13 mouse cellular contexts compared by ENCODE assay signal in the genomic region with DNA sequence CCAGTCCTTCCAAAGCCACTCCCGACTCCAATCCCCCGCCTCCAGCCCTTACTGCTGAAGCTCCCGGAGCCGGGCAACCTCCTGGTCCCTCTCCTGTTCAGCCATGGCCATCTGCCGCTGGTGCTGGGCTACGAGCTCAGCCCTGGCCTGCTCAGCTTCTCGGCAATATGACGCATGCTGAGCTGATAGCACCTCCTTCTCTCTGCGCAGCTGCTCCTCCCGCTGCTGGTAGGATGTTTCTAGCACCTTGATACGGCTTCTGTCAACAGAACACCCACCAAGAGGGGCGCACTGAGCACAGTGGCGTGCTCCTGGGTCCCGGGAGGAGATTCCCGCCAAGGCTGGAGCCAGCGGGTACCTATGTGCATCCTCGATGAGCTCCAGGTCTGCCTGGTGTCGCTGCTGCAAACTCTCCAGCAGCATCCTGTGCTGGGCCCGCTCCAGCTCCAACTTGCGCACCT. TPM values are rescaled to one million over a fixed set of nuclear protein-coding genes. Genes with fewer than 3 reads are reported as not detected.
DNase-seq lines count a peak whose midpoint lies in the region; ATAC-seq lines count a peak whose summit lies in the region.
"Had no signal": no experiment of that assay in that cellular context is flagged by ENCODE, and none has a peak within 500 bp of the region (broad histone marks: within the 10 kb centered on the region; RNA-seq: fewer than 3 reads in every experiment).

No protein-coding gene starts in this region.

- H3K9me3 ChIP-seq in heart, embryonic 11.5 days (replicated peaks; ENCODE audit: control insufficient read depth, low read length), result no peaks in the 10 kb centered on the region
- H3K9me3 ChIP-seq in neural tube, embryonic 13.5 days, result no peaks in the 10 kb centered on the region
- no peaks in the 10 kb centered on the region for H3K9me3 ChIP-seq in neural tube, embryonic 15.5 days (replicated peaks)
- H3K9me3 ChIP-seq: limb, embryonic 13.5 days had no signal

- H3K4me1 ChIP-seq in heart, embryonic 11.5 days (ENCODE audit: control insufficient read depth, insufficient read depth, low read length), result peaks cover 8% of the 10 kb centered on the region; the same call in 1 of the 2 replicates
- H3K4me1 ChIP-seq in neural tube, embryonic 13.5 days (replicated peaks), result no peaks in the 10 kb centered on the region; the same call in 1 of the 2 replicates
- peaks cover 6% of the 10 kb centered on the region; the same call in 1 of the 2 replicates for H3K4me1 ChIP-seq in neural tube, embryonic 15.5 days
- H3K4me1 ChIP-seq: limb, embryonic 13.5 days had no signal

- peak overlapping the region; percentile 20; the same call in 1 of the 2 replicates for H3K4me2 ChIP-seq in heart, embryonic 11.5 days
- no peak overlapping the region for H3K4me2 ChIP-seq in neural tube, embryonic 13.5 days
- no peak overlapping the region for H3K4me2 ChIP-seq in neural tube, embryonic 15.5 days
- H3K4me2 ChIP-seq: limb, embryonic 13.5 days had no signal

- no peak overlapping the region for H3K27ac ChIP-seq in heart, embryonic 11.5 days (ENCODE audit: low read depth, low read length)
- H3K27ac ChIP-seq in neural tube, embryonic 13.5 days (replicated peaks), result no peak overlapping the region
- H3K27ac ChIP-seq in neural tube, embryonic 15.5 days (replicated peaks), result no peak overlapping the region
- H3K27ac ChIP-seq: limb, embryonic 13.5 days had no signal

- no peak overlapping the region for H3K4me3 ChIP-seq in heart, embryonic 11.5 days (ENCODE audit: low read depth, low read length)
- no peak overlapping the region for H3K4me3 ChIP-seq in neural tube, embryonic 13.5 days
- H3K4me3 ChIP-seq in neural tube, embryonic 15.5 days (replicated peaks), result no peak overlapping the region
- H3K4me3 ChIP-seq: limb, embryonic 13.5 days had no signal

- intact Hi-C loops in left cerebral cortex, postnatal 36 days (cut with DNase I), result loop anchor here (5.0 kb wide), 1 partner anchor 49 kb away; a partner anchor contains a TSS

- ATAC-seq in heart, embryonic 11.5 days (replicated peaks; ENCODE audit: insufficient number of reproducible peaks, low FRiP score, low TSS enrichment), result no peak
- ATAC-seq in neural tube, embryonic 13.5 days (ENCODE audit: low read depth), result 0 out of 2 replicates have a peak, but pooled peaks have one; percentile 25
- no peak for ATAC-seq in neural tube, embryonic 15.5 days (ENCODE audit: low FRiP score)
- ATAC-seq: lung, postnatal 0 days had no signal

- H3K27me3 ChIP-seq in heart, embryonic 11.5 days (ENCODE audit: control insufficient read depth, insufficient read depth, low read length), result no peaks in the 10 kb centered on the region
- no peaks in the 10 kb centered on the region for H3K27me3 ChIP-seq in neural tube, embryonic 13.5 days
- no peaks in the 10 kb centered on the region for H3K27me3 ChIP-seq in neural tube, embryonic 15.5 days (replicated peaks)
- H3K27me3 ChIP-seq: limb, embryonic 13.5 days had no signal

- peaks cover 46% of the 10 kb centered on the region for H3K36me3 ChIP-seq in heart, embryonic 11.5 days (ENCODE audit: control insufficient read depth, insufficient read depth, low read length)
- H3K36me3 ChIP-seq in neural tube, embryonic 13.5 days, result peaks cover 100% of the 10 kb centered on the region
- peaks cover 99% of the 10 kb centered on the region for H3K36me3 ChIP-seq in neural tube, embryonic 15.5 days

- H3K9ac ChIP-seq in heart, embryonic 11.5 days (ENCODE audit: low read depth, low read length), result peak overlapping the region; percentile 43; the same call in 1 of the 2 replicates
- H3K9ac ChIP-seq in neural tube, embryonic 13.5 days, result no peak overlapping the region
- no peak overlapping the region for H3K9ac ChIP-seq in neural tube, embryonic 15.5 days (replicated peaks)
- H3K9ac ChIP-seq: limb, embryonic 13.5 days had no signal

- WGBS in heart, embryonic 11.5 days (ENCODE audit: insufficient replicate concordance), result 41% methylated on average over 20 of the region's 20 CpGs
- WGBS in neural tube, embryonic 13.5 days, result 63% methylated on average over 20 of the region's 20 CpGs
- 69% methylated on average over 20 of the region's 20 CpGs for WGBS in neural tube, embryonic 15.5 days

- no peak for DNase-seq in heart, adult 18-20 months
- peak; percentile 88 to 92 for DNase-seq in cerebellum, postnatal 10 days
- DNase-seq in left cerebral cortex, postnatal 36 days (ENCODE audit: low spot score in 2 of 2), result peak; percentile 67
- no peak for DNase-seq in embryo, embryonic 11 days
- DNase-seq in thymus, postnatal 10 days (ENCODE audit: low spot score in 2 of 2), result no peak
- DNase-seq: adrenal gland, postnatal 14 days; kidney, postnatal 25 days; thymus, postnatal 36 days had no signal

RNA-seq across cellular contexts. Expression of a gene that starts 10.1 kb away (rescaled TPM):
- 109 and 116 TPM in 2 replicates for polyA plus RNA-seq in heart, embryonic 11.5 days (2014; fragmentation: Nextera tagmentation; extraction: Ambion mirVana)
- 10 to 100 TPM; 56.8 to 66.1 TPM for total RNA-seq in heart, adult 18-20 months (2021)
- polyA plus RNA-seq in neural tube, embryonic 13.5 days (2015; fragmentation: Nextera tagmentation; extraction: Ambion mirVana), result 69.1 and 78.3 TPM in 2 replicates
- 82.2 and 95.1 TPM in 2 replicates for polyA plus RNA-seq in neural tube, embryonic 15.5 days (2015; fragmentation: Nextera tagmentation; extraction: Ambion mirVana)
- total RNA-seq in left cerebral cortex, postnatal 36 days (2021), result 10 to 100 TPM; 58.3 to 62.1 TPM

RNA-seq across cellular contexts. Expression of a gene that starts 17.9 kb away (rescaled TPM):
- polyA plus RNA-seq in heart, embryonic 11.5 days (2014; fragmentation: Nextera tagmentation; extraction: Ambion mirVana), result 3.9 and 4.5 TPM in 2 replicates
- total RNA-seq in heart, adult 18-20 months (2021), result 10 to 100 TPM in 1 of 2 experiments, 1 to 10 TPM in 1; 9.6 to 10.5 TPM
- polyA plus RNA-seq in neural tube, embryonic 13.5 days (2015; fragmentation: Nextera tagmentation; extraction: Ambion mirVana), result 2.7 and 3.7 TPM in 2 replicates
- 3.4 and 4.1 TPM in 2 replicates for polyA plus RNA-seq in neural tube, embryonic 15.5 days (2015; fragmentation: Nextera tagmentation; extraction: Ambion mirVana)
- 1 to 10 TPM; 7.2 to 8.4 TPM for total RNA-seq in left cerebral cortex, postnatal 36 days (2021)

RNA-seq across cellular contexts. Expression of a gene that starts 19.2 kb away (rescaled TPM):
- 20.3 and 20.6 TPM in 2 replicates for polyA plus RNA-seq in heart, embryonic 11.5 days (2014; fragmentation: Nextera tagmentation; extraction: Ambion mirVana)
- 10 to 100 TPM; 13.5 to 18.1 TPM for total RNA-seq in heart, adult 18-20 months (2021)
- 52.5 and 58.5 TPM in 2 replicates for polyA plus RNA-seq in neural tube, embryonic 13.5 days (2015; fragmentation: Nextera tagmentation; extraction: Ambion mirVana)
- 44.2 and 48.5 TPM in 2 replicates for polyA plus RNA-seq in neural tube, embryonic 15.5 days (2015; fragmentation: Nextera tagmentation; extraction: Ambion mirVana)
- 10 to 100 TPM; 65.5 to 98.0 TPM for total RNA-seq in left cerebral cortex, postnatal 36 days (2021)

RNA-seq across cellular contexts. Expression of a gene that starts 21.8 kb away (rescaled TPM):
- 38.3 and 40.2 TPM in 2 replicates for polyA plus RNA-seq in heart, embryonic 11.5 days (2014; fragmentation: Nextera tagmentation; extraction: Ambion mirVana)
- total RNA-seq in heart, adult 18-20 months (2021), result 10 to 100 TPM; 24.7 to 27.6 TPM
- 4.3 and 5.5 TPM in 2 replicates for polyA plus RNA-seq in neural tube, embryonic 13.5 days (2015; fragmentation: Nextera tagmentation; extraction: Ambion mirVana)
- polyA plus RNA-seq in neural tube, embryonic 15.5 days (2015; fragmentation: Nextera tagmentation; extraction: Ambion mirVana), result 9.8 TPM in 2 replicates
- 1 to 10 TPM; 7.0 to 9.6 TPM for total RNA-seq in left cerebral cortex, postnatal 36 days (2021)

RNA-seq across cellular contexts. Expression of a gene that starts 49.9 kb away (rescaled TPM):
- 74.0 and 76.4 TPM in 2 replicates for polyA plus RNA-seq in heart, embryonic 11.5 days (2014; fragmentation: Nextera tagmentation; extraction: Ambion mirVana)
- 10 to 100 TPM; 14.1 to 17.4 TPM for total RNA-seq in heart, adult 18-20 months (2021)
- polyA plus RNA-seq in neural tube, embryonic 13.5 days (2015; fragmentation: Nextera tagmentation; extraction: Ambion mirVana), result 75.2 and 83.0 TPM in 2 replicates
- polyA plus RNA-seq in neural tube, embryonic 15.5 days (2015; fragmentation: Nextera tagmentation; extraction: Ambion mirVana), result 90.4 and 93.5 TPM in 2 replicates
- 10 to 100 TPM; 41.3 to 41.6 TPM for total RNA-seq in left cerebral cortex, postnatal 36 days (2021)

Comparison
In these comparisons a context has a peak if more than half of its experiments do, and no peak if none do; other contexts are left out.
1. DNase-seq: peak in cerebellum, postnatal 10 days (2 of 2) and left cerebral cortex, postnatal 36 days (2 of 2); none in heart, adult 18-20 months (0 of 2), embryo, embryonic 11 days (single experiment) and thymus, postnatal 10 days (0 of 2).